Mouse (Mus musculus) G1E-ER4 (cell line): ENCODE data around the gene Dlx5. TPM values are rescaled to one million over a fixed set of nuclear protein-coding genes. Genes with fewer than 3 reads are reported as not detected.

Experiments used
- GATA1 ChIP-seq: IDR thresholded peaks from one replicate; pipeline ENCODE4 v1.8.0; 2012; ENCODE audit warnings: low read length, inconsistent platforms
- polyA plus RNA-seq: library from polyadenylated mRNA; stranded (reverse); fragments of >175 nt; gene quantifications from 2 replicates; pipeline ENCODE4 v1.2.3, GENCODE M21; 2012

Gene Dlx5
- polyA plus RNA-seq, 1 experiment: not detected

- TF ChIP-seq GATA1: no peak
Observed at GRCm38 (mm10) chr6:6869041-6869685, 12.7 kb downstream of the Dlx5 start.

DNA sequence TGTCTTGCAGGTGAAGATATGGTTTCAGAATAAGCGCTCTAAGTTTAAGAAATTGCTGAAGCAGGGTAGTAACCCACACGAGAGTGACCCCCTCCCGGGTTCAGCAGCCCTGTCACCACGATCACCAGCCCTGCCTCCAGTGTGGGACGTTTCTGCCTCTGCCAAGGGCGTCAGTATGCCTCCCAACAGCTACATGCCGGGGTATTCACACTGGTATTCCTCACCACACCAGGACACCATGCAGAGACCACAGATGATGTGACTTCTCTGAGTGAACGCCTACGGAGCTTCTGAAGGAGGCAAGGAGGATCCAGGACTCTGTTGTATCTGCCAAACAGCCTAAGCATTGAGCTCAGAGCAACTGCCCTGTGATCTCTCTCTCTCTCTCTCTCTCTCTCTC lies 14.9 kb downstream of the Dlx5 start:
- TF ChIP-seq GATA1: no peak

- TF ChIP-seq GATA1: no peak
Observed at GRCm38 (mm10) chr6:6864441-6865440, 17.1 kb downstream of the Dlx5 start.

DNA sequence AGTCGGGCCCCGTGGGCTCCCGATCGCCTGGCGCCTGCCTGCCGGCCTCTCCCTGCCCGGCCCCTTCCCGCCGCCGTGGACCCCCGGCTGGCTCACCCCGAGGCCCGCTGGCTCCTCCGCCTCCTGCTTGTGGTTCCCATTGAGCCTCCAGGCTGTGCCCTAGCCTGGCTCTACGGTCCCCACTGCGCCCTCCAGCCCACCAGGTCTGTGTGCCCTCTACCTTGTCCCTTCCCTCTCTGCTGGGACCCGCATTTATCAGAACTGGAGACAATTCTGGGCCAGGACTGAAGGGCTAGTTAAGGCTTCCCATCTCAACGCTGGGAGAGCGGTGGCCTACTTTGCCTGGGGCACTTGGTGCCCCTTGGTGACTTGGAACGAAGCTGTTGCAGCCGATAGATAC lies 17.9 kb downstream of the Dlx5 start:
- no peak for TF ChIP-seq GATA1

GRCm38 (mm10) chr6:6863160-6863870 lies 18.6 kb downstream of the Dlx5 start, which contains the start of gene Dlx6:
Gene Dlx6 (plus strand): TSS chr6:6863334.
- no peak for TF ChIP-seq GATA1

DNA sequence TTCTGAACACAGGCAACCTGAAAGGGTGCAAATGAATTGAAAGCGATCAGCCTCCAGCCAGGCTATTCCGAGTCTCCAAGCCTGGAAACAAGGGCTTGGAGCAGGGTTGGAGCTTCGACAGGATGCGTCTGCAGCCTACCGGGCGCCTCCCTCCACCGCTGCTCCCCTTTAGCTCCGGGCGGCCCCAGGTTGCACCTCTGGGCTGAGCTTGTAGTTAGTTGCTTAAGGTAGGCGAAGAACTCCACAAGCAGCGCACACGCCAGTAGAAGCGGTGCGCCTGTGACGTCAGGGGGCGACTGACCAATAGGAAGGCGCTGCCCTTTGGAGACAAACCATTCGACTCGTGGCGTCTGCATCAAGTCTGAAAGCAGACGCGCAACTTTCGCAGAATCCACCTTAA lies 19.3 kb downstream of the Dlx5 start:
- no peak for TF ChIP-seq GATA1

DNA sequence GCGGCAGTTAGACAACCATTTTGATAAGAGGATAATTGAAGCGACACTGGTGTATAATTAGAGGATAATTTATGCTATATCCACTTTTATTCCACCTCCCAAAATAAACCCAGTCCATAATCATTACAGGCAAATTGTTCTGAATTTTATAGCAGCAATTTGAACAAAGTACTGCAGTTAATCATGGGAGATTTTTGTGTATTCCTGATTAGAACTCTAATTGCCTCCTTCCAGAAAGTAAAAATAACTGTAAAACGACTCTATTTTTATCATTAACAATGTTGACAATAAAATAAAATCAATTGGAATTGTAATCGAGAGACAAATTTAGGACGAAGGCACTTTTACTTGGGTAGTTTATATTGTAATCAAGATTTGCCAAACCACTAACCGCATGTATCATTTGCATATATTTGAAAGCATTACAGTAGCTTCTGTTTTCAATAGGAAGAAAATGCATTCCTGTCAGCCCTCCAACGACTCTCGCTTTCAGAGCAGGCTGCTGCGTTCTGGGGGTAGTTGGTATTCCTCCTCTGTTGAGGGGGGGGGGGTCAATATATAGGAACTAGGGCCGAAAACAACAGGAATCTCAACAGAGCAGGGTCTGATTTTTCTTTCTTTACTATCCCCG lies 20.0 kb downstream of the Dlx5 start:
- no peak for TF ChIP-seq GATA1

DNA sequence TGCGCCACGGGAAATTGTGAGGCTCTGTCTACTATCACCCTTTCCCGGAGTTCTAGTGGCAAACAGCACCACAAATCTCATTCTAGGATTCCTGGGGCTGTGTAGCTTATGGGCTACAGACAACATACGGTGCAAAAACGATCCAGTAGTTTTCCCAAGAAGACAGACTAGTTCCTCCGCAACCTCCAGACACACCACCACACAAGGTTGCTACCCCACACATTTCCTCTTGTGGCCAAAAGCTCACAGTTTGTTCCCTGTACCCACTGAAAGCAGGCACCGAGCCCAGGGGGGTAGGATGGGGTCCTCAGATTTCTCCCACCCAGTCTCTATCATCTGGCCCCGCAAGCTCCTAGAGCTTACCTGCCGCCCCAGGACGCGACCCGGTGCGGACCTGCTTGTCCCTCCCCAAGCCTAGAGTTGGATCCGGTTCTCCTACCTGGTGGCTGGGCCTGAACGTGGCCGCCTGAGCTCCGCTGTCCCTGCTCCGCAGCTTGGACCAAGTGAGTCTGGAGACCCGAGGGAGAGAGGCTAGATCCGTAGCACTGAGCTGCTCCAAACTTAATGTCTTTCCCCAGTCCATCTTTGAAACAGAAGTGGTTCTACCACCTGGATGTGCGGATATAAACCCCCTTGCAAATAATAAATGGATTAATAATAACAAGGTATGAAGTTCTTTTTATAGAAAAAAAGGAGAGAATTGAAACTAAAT lies 20.6 kb downstream of the Dlx5 start:
- TF ChIP-seq GATA1: no peak

GRCm38 (mm10) chr6:6860411-6861085 lies 21.3 kb downstream of the Dlx5 start:
- no peak for TF ChIP-seq GATA1

DNA sequence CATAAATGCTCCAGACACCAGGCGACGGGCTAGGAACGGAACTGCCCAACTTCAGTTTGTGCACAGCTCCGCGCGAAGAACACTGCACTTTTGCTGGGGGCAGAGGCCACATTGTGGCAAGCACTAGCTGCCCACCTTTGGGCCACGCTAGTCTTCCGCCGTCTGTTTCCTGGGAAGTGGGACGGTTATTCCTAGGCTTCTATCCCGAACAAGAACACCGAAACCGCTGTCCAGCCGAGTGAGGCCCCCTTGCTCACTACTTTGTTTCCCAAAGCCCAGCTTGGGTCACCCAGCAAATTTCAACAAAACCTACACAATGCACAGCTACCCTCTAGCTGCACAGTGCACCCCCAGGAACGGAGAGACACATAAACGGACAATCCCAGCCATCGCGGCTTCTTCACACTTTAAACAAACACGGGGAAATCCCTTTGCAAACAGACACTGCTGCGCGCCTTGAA lies 21.9 kb downstream of the Dlx5 start:
- no peak for TF ChIP-seq GATA1

DNA sequence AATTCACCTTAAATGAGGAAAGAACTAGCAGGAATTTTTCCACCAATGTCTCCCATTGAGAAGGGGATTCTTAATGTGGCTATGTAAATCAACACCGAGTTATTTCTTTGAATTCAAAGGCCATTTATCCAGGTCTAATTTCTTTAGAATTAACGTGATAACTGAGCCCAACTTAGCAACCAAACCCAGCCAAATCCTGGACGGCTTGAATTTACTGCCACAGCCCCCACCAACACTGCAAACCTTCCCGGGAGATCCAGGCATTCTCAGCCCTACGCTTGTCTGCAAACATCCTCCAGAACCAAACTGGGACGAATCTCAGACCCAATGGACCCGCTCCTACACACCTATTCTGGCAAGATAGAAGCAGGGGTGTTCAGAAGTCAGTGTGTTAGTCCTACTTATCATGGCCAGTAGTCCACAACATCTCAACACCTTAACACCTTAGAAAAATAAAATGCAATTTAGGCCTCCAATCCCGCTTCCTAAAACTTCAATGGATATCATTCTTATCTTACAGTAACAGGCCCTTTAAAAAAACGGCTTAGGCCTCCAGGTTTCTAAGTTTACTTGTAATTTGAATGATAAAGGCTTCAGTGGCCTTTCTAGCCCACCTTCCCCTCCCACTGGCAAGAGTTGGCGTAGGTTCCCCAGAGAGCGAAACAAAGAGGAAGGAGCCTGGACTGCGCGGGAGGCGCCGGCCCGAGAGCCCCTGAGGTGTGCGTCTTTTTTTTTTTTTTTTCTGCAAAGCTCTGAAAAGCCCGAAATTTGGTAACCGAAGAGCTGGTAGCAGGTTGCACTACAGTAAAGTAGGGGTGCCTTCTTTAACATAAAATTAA lies 22.6 kb downstream of the Dlx5 start:
- TF ChIP-seq GATA1: no peak

GRCm38 (mm10) chr6:6858571-6858970 lies 23.3 kb downstream of the Dlx5 start:
- TF ChIP-seq GATA1: no peak

DNA sequence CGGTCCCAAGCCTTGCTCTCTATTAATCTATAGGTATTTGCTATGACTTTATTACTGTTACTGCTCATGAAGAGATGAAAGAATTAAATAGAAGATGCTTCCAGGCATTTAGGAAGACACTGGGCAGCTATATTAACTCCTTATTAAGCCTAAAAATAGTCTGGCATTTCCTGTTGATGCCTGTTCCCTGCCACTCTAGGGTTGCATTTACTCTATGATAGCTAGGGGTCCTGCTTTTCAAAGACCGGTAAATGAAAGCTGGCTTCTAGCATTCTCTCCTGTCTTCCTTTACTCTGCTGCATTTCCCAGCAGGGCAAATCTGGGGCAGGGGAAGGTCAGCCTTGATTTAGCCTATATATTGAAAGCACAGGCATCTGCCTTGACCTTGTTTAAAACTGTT lies 24.1 kb downstream of the Dlx5 start:
- no peak for TF ChIP-seq GATA1
